In the genomic region with DNA sequence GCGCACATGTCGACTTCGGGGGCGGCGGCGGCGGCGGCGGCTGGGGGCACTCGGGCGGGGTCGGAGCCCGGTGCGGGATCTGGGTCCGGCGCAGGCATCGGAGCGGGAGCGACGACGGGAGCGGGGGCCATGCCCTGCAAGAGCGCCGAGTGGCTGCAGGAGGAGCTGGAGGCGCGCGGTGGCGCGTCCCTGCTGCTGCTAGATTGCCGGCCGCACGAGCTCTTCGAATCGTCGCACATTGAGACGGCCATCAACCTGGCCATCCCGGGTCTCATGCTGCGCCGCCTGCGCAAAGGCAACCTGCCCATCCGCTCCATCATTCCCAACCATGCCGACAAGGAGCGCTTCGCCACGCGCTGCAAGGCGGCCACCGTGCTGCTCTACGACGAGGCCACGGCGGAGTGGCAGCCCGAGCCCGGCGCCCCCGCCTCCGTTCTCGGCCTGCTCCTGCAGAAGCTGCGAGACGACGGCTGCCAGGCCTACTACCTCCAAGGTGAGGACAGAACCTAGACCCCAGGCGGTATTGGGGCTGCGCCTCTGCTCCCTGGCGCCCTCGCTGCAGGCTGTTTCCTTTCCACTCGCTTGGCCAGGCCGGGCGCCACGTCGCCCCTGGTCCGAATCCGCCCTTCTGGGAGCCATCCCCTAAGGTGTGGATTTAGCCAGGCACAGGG, we compare ENCODE assay signal across 8 mouse cellular contexts. TPM values are rescaled to one million over a fixed set of nuclear protein-coding genes. Genes with fewer than 3 reads are reported as not detected.
DNase-seq lines count a peak whose midpoint lies in the region; ATAC-seq lines count a peak whose summit lies in the region.

No protein-coding gene starts in this region.

- peak; percentile 78 for DNase-seq in CD4-positive, CD25-positive, alpha-beta regulatory T cell, adult 2 months (ENCODE audit: low read depth, low spot score)
- peak; percentile 74 for DNase-seq in adrenal gland, postnatal 10 days
- DNase-seq in heart, postnatal 4 days: peak; percentile 71
- peak; percentile 66 for DNase-seq in limb, embryonic 11.5 days (ENCODE audit: low spot score)
- DNase-seq in midbrain, embryonic 14.5 days: peak; percentile 84

- peak overlapping the region; percentile 99 for H3K27ac ChIP-seq in embryonic facial prominence, embryonic 12.5 days
- peak overlapping the region; percentile 98 for H3K27ac ChIP-seq in limb, embryonic 11.5 days (replicated peaks; ENCODE audit: low read depth, low read length)
- H3K27ac ChIP-seq in midbrain, embryonic 14.5 days (replicated peaks; ENCODE audit: low read depth, low read length): peak overlapping the region; percentile 97
- peak overlapping the region; percentile 98 for H3K27ac ChIP-seq in stomach, embryonic 15.5 days

- no peaks in the 10 kb centered on the region for H3K27me3 ChIP-seq in embryonic facial prominence, embryonic 12.5 days
- H3K27me3 ChIP-seq in limb, embryonic 11.5 days (ENCODE audit: control insufficient read depth, insufficient read depth, low read length): no peaks in the 10 kb centered on the region
- H3K27me3 ChIP-seq in midbrain, embryonic 14.5 days (ENCODE audit: control insufficient read depth, insufficient read depth, low read length): no peaks in the 10 kb centered on the region
- H3K27me3 ChIP-seq in stomach, embryonic 15.5 days (replicated peaks): no peaks in the 10 kb centered on the region

- under 1% methylated on average over 62 of the region's 72 CpGs for WGBS in embryonic facial prominence, embryonic 12.5 days
- WGBS in limb, embryonic 11.5 days: under 1% methylated on average over 60 of the region's 72 CpGs
- WGBS in midbrain, embryonic 14.5 days: under 1% methylated on average over 72 of the region's 72 CpGs
- WGBS in stomach, embryonic 15.5 days: 1% methylated on average over 58 of the region's 72 CpGs

- H3K9ac ChIP-seq in embryonic facial prominence, embryonic 12.5 days: peak overlapping the region; percentile 98
- H3K9ac ChIP-seq in limb, embryonic 11.5 days (ENCODE audit: low read length): peak overlapping the region; percentile 97
- H3K9ac ChIP-seq in midbrain, embryonic 14.5 days (replicated peaks; ENCODE audit: low read length): peak overlapping the region; percentile 88
- H3K9ac ChIP-seq in stomach, embryonic 15.5 days: peak overlapping the region; percentile 87

- ATAC-seq in CD4-positive, CD25-positive, alpha-beta regulatory T cell, adult 4 months: no peak
- no peak for ATAC-seq in embryonic facial prominence, embryonic 12.5 days (ENCODE audit: insufficient number of reproducible peaks, insufficient read depth, low FRiP score, low TSS enrichment)
- ATAC-seq in limb, embryonic 11.5 days (ENCODE audit: insufficient number of reproducible peaks, low FRiP score, low TSS enrichment, low read depth): no peak
- ATAC-seq in midbrain, embryonic 14.5 days (ENCODE audit: low FRiP score, low TSS enrichment): peak; percentile 28; the same call in 1 of the 2 replicates
- ATAC-seq in stomach, embryonic 15.5 days (ENCODE audit: insufficient read depth, low FRiP score, low read depth): no peak

- H3K4me2 ChIP-seq in embryonic facial prominence, embryonic 12.5 days (replicated peaks): peak overlapping the region; percentile 88
- peak overlapping the region; percentile 87 for H3K4me2 ChIP-seq in limb, embryonic 11.5 days (ENCODE audit: low read depth, severe bottlenecking)
- H3K4me2 ChIP-seq in midbrain, embryonic 14.5 days (ENCODE audit: low read length): peak overlapping the region; percentile 95
- H3K4me2 ChIP-seq in stomach, embryonic 15.5 days: peak overlapping the region; percentile 100

- H3K9me3 ChIP-seq in embryonic facial prominence, embryonic 12.5 days: no peaks in the 10 kb centered on the region
- no peaks in the 10 kb centered on the region for H3K9me3 ChIP-seq in limb, embryonic 11.5 days (ENCODE audit: control insufficient read depth, low read length)
- H3K9me3 ChIP-seq in midbrain, embryonic 14.5 days (ENCODE audit: control insufficient read depth, low read length): no peaks in the 10 kb centered on the region
- H3K9me3 ChIP-seq in stomach, embryonic 15.5 days: no peaks in the 10 kb centered on the region

- peaks cover 53% of the 10 kb centered on the region for H3K4me1 ChIP-seq in embryonic facial prominence, embryonic 12.5 days
- H3K4me1 ChIP-seq in limb, embryonic 11.5 days (ENCODE audit: control insufficient read depth, insufficient read depth, low read length): peaks cover 48% of the 10 kb centered on the region
- peaks cover 23% of the 10 kb centered on the region for H3K4me1 ChIP-seq in midbrain, embryonic 14.5 days (ENCODE audit: control insufficient read depth, insufficient read depth, low read length)
- H3K4me1 ChIP-seq in stomach, embryonic 15.5 days: peaks cover 34% of the 10 kb centered on the region

- H3K4me3 ChIP-seq in embryonic facial prominence, embryonic 12.5 days: peak overlapping the region; percentile 95
- H3K4me3 ChIP-seq in limb, embryonic 11.5 days (ENCODE audit: low read depth, low read length): peak overlapping the region; percentile 81
- peak overlapping the region; percentile 76 for H3K4me3 ChIP-seq in midbrain, embryonic 14.5 days (replicated peaks; ENCODE audit: low read depth, low read length)
- peak overlapping the region; percentile 94 for H3K4me3 ChIP-seq in stomach, embryonic 15.5 days (replicated peaks)

- peaks cover 36% of the 10 kb centered on the region for H3K36me3 ChIP-seq in embryonic facial prominence, embryonic 12.5 days
- H3K36me3 ChIP-seq in limb, embryonic 11.5 days (ENCODE audit: control insufficient read depth, insufficient read depth, low read length): peaks cover 23% of the 10 kb centered on the region
- peaks cover 23% of the 10 kb centered on the region for H3K36me3 ChIP-seq in midbrain, embryonic 14.5 days (ENCODE audit: control insufficient read depth, insufficient read depth, low read length)
- peaks cover 17% of the 10 kb centered on the region for H3K36me3 ChIP-seq in stomach, embryonic 15.5 days

RNA-seq across cellular contexts. Expression of a gene that starts 0.5 kb away (rescaled TPM):
- 10 to 100 TPM; 16.2 to 21.1 TPM for polyA plus RNA-seq in CD4-positive, CD25-positive, alpha-beta regulatory T cell, adult 4 months (2017; shearing (Covaris generic))
- 10 to 100 TPM; 21.0 to 26.1 TPM for total RNA-seq in adrenal gland, postnatal 10 days (2021)
- polyA plus RNA-seq in embryonic facial prominence, embryonic 12.5 days (2016; fragmentation: Nextera tagmentation; extraction: Ambion mirVana): 51.1 and 59.2 TPM in 2 replicates
- 10 to 100 TPM; 26.2 to 33.5 TPM for total RNA-seq in heart, postnatal 4 days (2021)
- polyA plus RNA-seq in limb, embryonic 11.5 days (2014; fragmentation: Nextera tagmentation; extraction: Ambion mirVana): 63.4 and 67.4 TPM in 2 replicates
- 16.2 and 19.9 TPM in 2 replicates for polyA plus RNA-seq in midbrain, embryonic 14.5 days (2014; fragmentation: Nextera tagmentation; extraction: Ambion mirVana)
- polyA plus RNA-seq in stomach, embryonic 15.5 days (2015; fragmentation: Nextera tagmentation; extraction: Ambion mirVana): 16.8 and 17.1 TPM in 2 replicates
